Mouse (Mus musculus) MEL (cell line): ENCODE measurements around the gene Fgfr2. TPM values are rescaled to one million over a fixed set of nuclear protein-coding genes. Genes with fewer than 3 reads are reported as not detected.

ENCODE experiments used
- DNase-seq: peaks from one replicate; pipeline ENCODE4 v3.0.0; 2011; ENCODE audit warnings: low read depth, low spot score
- H3K27ac ChIP-seq: 2 replicates; pipeline ENCODE4 v1.5.1; 2012; ENCODE audit warnings: low read depth, mild to moderate bottlenecking, control low read depth, low read length, moderate library complexity; ENCODE audit not compliant: control insufficient read depth
- H3K27me3 ChIP-seq, 2 experiments: fragments of 150-350 bp in 1 of 2; sonication (generic) in 1 of 2; 2 replicates each; pipeline ENCODE4 v1.6.1; 2012; ENCODE audit warnings: low read length in 2 of 2, mild to moderate bottlenecking in 2 of 2, improper control_type of control experiment in 1 of 2, moderate library complexity in 1 of 2; ENCODE audit not compliant: insufficient read depth in 2 of 2, control insufficient read depth in 1 of 2
- H3K36me3 ChIP-seq, 2 experiments: 2 replicates each; pipeline ENCODE4 v1.6.1; 2012 to 2014; ENCODE audit warnings: low read length in 2 of 2, improper control_type of control experiment in 1 of 2, inconsistent platforms in 1 of 2, mild to moderate bottlenecking in 1 of 2; ENCODE audit not compliant: insufficient read depth in 2 of 2, control insufficient read depth in 1 of 2
- H3K4me1 ChIP-seq, 2 experiments: fragments of 150-350 bp in 1 of 2; sonication (generic) in 1 of 2; 2 replicates each; pipeline ENCODE4 v1.6.1; 2012; ENCODE audit warnings: low read length in 2 of 2, improper control_type of control experiment in 1 of 2, mild to moderate bottlenecking in 1 of 2; ENCODE audit not compliant: insufficient read depth in 2 of 2, control insufficient read depth in 1 of 2
- H3K4me3 ChIP-seq, 2 experiments: fragments of 150-350 bp in 1 of 2; sonication (generic) in 1 of 2; 2 replicates each; pipeline ENCODE4 v1.5.1; 2012; ENCODE audit warnings: low read depth in 2 of 2, low read length in 2 of 2, mild to moderate bottlenecking in 2 of 2, moderate library complexity in 2 of 2, control low read depth in 1 of 2, improper control_type of control experiment in 1 of 2; ENCODE audit not compliant: control insufficient read depth in 1 of 2, insufficient read depth in 1 of 2
- H3K79me2 ChIP-seq: 2 replicates; pipeline ENCODE4 v1.6.1; 2012; ENCODE audit warnings: mild to moderate bottlenecking, low read length, moderate library complexity; ENCODE audit not compliant: control insufficient read depth, poor library complexity, insufficient read depth
- H3K9ac ChIP-seq: 2 replicates; pipeline ENCODE4 v1.6.1; 2012; ENCODE audit warnings: low read depth, mild to moderate bottlenecking, control low read depth, low read length, moderate library complexity; ENCODE audit not compliant: control insufficient read depth, poor library complexity, severe bottlenecking
- H3K9me3 ChIP-seq: fragments of 150-350 bp; sonication (generic); replicated peaks from 2 replicates; pipeline ENCODE4 v1.6.1; 2012; ENCODE audit warnings: mild to moderate bottlenecking, low read length, improper control_type of control experiment, moderate library complexity; ENCODE audit not compliant: insufficient read depth
- CHD1 ChIP-seq: IDR thresholded peaks from 2 replicates; pipeline ENCODE4 v1.6.1; 2012; ENCODE audit warnings: low read depth, mild to moderate bottlenecking, inconsistent platforms, low read length, improper control_type of control experiment
- CHD2 ChIP-seq: IDR thresholded peaks from 2 replicates; pipeline ENCODE4 v1.6.1; 2011; ENCODE audit warnings: low read length, improper control_type of control experiment
- EP300 ChIP-seq, 2 experiments: IDR thresholded peaks; 2 replicates each; pipeline ENCODE4 v1.6.1; 2011; ENCODE audit warnings: improper control_type of control experiment in 2 of 2, low read length in 2 of 2, low read depth in 1 of 2, mild to moderate bottlenecking in 1 of 2
- ETS1 ChIP-seq: IDR thresholded peaks from 2 replicates; pipeline ENCODE4 v1.6.1; 2012; ENCODE audit warnings: low read depth, mild to moderate bottlenecking, inconsistent platforms, low read length, improper control_type of control experiment, moderate library complexity
- GABPA ChIP-seq: IDR thresholded peaks from 2 replicates; pipeline ENCODE4 v1.6.1; 2012; ENCODE audit warnings: low read depth, mild to moderate bottlenecking, inconsistent platforms, low read length, improper control_type of control experiment, moderate library complexity
- GATA1 ChIP-seq: IDR thresholded peaks from 2 replicates; pipeline ENCODE4 v1.6.1; 2011; ENCODE audit warnings: low read depth, low read length, improper control_type of control experiment
- HCFC1 ChIP-seq: IDR thresholded peaks from 2 replicates; pipeline ENCODE4 v1.6.1; 2012; ENCODE audit warnings: low read depth, mild to moderate bottlenecking, inconsistent platforms, low read length, improper control_type of control experiment, moderate library complexity
- KAT2A ChIP-seq: conservative IDR thresholded peaks from 2 replicates; pipeline ENCODE4 v1.6.1; 2012; ENCODE audit warnings: low read depth, low read length, improper control_type of control experiment, inconsistent platforms
- POLR2AphosphoS5 ChIP-seq: IDR thresholded peaks from 2 replicates; pipeline ENCODE4 v1.6.1; 2012; ENCODE audit warnings: low read depth, borderline replicate concordance, mild to moderate bottlenecking, inconsistent platforms, low read length, moderate library complexity, mixed read lengths
- TAL1 ChIP-seq: IDR thresholded peaks from 2 replicates; pipeline ENCODE4 v1.6.1; 2012; ENCODE audit warnings: mild to moderate bottlenecking, inconsistent platforms, low read length, moderate library complexity, mixed read lengths
- TCF12 ChIP-seq: IDR thresholded peaks from 2 replicates; pipeline ENCODE4 v1.6.1; 2014; ENCODE audit warnings: low read depth, mild to moderate bottlenecking, inconsistent platforms, low read length, improper control_type of control experiment, moderate library complexity
- USF1 ChIP-seq: IDR thresholded peaks from 2 replicates; pipeline ENCODE4 v1.6.1; 2014; ENCODE audit warnings: low read depth, mild to moderate bottlenecking, inconsistent platforms, low read length, improper control_type of control experiment, moderate library complexity
- USF2 ChIP-seq, 2 experiments: IDR thresholded peaks; 2 replicates each; pipeline ENCODE4 v1.6.1; 2011 to 2012; ENCODE audit warnings: improper control_type of control experiment in 2 of 2, low read length in 2 of 2, borderline replicate concordance in 1 of 2, inconsistent platforms in 1 of 2, low read depth in 1 of 2, mild to moderate bottlenecking in 1 of 2; ENCODE audit not compliant: insufficient read depth in 1 of 2
- polyA plus RNA-seq, 2 experiments: library from polyadenylated mRNA; stranded (reverse) in 1 of 2; unstranded in 1 of 2; fragments of >175 nt in 1 of 2; fragments of >200 nt in 1 of 2; gene quantifications; 2 replicates each; pipeline versions ENCODE4 v1.2.1 to v1.2.4; 2012; ENCODE audit warnings: low replicate concordance in 2 of 2, low read depth in 1 of 2; ENCODE audit not compliant: insufficient read length in 2 of 2, insufficient read depth in 1 of 2, missing spikeins in 1 of 2
- total RNA-seq: library from RNA; depleted of rRNA; stranded (reverse); fragments of 300-350 nt; gene quantifications from 2 replicates; pipeline ENCODE4 v1.2.3, GENCODE M21; 2012

Fgfr2 gene
- total and polyA plus RNA-seq, 3 experiments = not detected

DNA sequence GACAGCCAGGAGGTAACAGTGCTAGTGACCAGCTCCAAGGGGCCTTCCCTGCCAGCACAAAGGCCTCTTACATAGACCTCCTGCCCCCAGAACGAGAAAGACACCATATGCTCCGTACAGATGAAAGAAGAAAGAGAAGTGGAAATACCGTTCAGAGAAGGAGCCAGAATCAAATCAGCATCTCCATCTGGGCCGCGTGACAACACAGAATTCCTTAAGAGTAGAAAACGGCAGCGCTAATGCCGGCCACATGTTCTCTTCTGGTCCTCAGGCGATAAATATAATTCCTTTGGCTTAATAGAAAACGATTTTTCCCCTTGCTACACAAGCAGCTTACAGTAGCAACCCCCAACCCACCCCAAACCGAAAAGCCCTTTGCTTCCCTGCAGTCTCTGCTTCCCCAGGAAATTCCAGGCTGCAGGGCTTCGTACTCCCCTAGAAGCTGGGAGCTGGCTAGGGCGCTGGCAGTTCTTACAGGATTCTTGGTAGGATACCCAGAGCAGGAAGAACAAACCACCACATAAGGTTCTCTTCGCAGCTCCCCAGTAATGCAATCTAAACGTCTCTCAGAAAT, 977.8 kb downstream of the Fgfr2 start:
- TF ChIP-seq POLR2AphosphoS5 = no peak
- no peak for TF ChIP-seq KAT2A
- TF ChIP-seq GATA1 = no peak
- no peak for TF ChIP-seq EP300 (IDR thresholded peaks at IDR 0.05; ENCODE audit: low read depth in 1 of 2, low read length in 2 of 2)
- TF ChIP-seq GABPA = no peak
- no peak for TF ChIP-seq CHD1
- Histone ChIP-seq H3K79me2 (no peaks in the 10 kb centered on the region), H3K9me3 (no peaks in the 10 kb centered on the region), H3K4me1 (no peaks in the 10 kb centered on the region), H3K36me3 (no peaks in the 10 kb centered on the region), H3K9ac (no peak overlapping the region), H3K27me3 (no peaks in the 10 kb centered on the region; a peak in 1 of 4 replicates), H3K4me3 (no peak overlapping the region), H3K27ac (no peak overlapping the region)
- DNase-seq = no peak

DNA sequence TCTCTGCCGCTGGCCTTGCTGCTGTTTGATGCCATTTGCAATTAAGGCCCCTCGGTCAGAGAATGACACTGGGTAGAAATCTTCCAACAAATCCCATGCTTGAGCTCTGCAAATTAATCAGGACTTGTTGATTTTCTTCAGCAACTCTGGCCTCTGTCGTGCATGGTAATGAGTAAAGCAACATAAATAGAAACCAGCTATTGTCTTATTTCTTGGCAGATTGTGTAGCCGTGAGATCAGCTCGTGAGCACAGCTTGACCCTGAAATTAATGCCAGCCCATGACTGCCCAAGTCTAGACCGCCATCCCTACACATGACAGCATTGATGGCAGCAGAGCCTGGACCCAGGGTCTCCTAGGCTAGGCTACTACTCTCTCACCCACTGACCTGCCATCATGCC, 994.5 kb downstream of the Fgfr2 start:
- DNase-seq = no peak
- Histone ChIP-seq H3K27me3 (no peaks in the 10 kb centered on the region), H3K4me1 (no peaks in the 10 kb centered on the region), H3K4me3 (no peak overlapping the region), H3K27ac (no peak overlapping the region), H3K79me2 (no peaks in the 10 kb centered on the region), H3K36me3 (no peaks in the 10 kb centered on the region), H3K9me3 (no peaks in the 10 kb centered on the region)
- TF ChIP-seq USF2 (IDR thresholded peaks at IDR 0.05; ENCODE audit: borderline replicate concordance in 1 of 2, insufficient read depth in 1 of 2, low read depth in 1 of 2, low read length in 2 of 2) = no peak
- TF ChIP-seq TCF12 = no peak
- TF ChIP-seq CHD2 = no peak
- TF ChIP-seq HCFC1 = no peak
- no peak for TF ChIP-seq USF1
- TF ChIP-seq POLR2AphosphoS5 = no peak
- no peak for TF ChIP-seq TAL1
- TF ChIP-seq, all 39 proteins: peak for 0
- no peak overlapping the region for H3K9ac ChIP-seq

DNA sequence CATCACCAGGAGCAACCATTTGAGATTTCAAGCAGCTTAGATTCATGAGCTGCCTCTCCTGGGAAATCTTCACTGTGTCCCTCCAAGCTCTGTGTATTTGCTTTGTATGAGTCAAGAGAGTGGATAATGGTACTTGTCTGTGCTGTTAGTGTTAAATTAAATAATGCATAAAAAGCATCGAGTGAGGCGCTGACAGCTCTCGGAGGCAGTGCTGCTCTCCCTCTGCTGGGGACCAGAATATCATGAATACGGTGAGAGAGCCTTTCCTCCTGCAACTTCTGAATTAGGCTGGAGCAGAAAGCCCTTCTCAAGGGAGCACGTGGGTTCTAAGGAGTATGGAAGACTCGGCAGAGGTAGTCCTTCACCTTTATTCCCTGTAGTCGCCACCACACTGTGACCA, 998.2 kb downstream of the Fgfr2 start:
- Histone ChIP-seq H3K9me3 (no peaks in the 10 kb centered on the region), H3K4me1 (no peaks in the 10 kb centered on the region), H3K36me3 (no peaks in the 10 kb centered on the region), H3K27me3 (no peaks in the 10 kb centered on the region), H3K9ac (no peak overlapping the region)
- DNase-seq = no peak
- TF ChIP-seq USF1 = no peak
- no peak for TF ChIP-seq ETS1
- TF ChIP-seq, all 39 proteins: peak for 0
- Histone ChIP-seq H3K27ac (no peak overlapping the region), H3K79me2 (no peaks in the 10 kb centered on the region), H3K4me3 (no peak overlapping the region)
